10 mouse cellular contexts compared by ENCODE assay signal in the genomic region with DNA sequence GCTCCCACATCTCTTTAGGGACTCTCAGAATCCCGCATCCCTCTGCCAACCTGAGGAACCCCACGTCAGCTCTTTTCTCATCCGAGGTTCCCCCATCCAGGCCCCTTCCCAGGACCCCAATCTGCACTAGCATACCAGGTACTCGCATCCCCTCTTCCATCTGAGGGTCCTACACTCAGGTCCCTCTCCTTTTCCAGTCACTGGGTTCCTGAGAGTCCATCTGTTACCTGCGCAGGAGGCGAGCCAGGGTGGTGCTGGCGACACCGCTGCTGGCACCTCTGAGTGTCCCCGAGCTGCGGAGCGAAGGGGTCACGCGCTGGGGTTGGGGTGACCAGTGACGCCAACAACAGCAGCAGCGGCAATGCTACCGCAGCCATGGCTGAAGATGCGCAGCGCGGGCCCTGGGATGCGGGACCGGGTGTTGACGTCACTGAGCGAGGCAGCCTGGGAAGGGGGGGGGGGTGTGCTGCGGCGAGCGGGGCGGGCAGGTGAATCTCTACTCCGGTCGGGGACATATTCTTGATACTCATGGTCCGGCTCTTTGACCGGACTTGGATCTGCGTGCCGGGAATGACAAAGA. TPM values are rescaled to one million over a fixed set of nuclear protein-coding genes. Genes with fewer than 3 reads are reported as not detected.
A peak's percentile ranks its signal among the peaks of the same experiment; 100 is the strongest.
DNase-seq lines count a peak whose midpoint lies in the region; ATAC-seq and TF ChIP-seq lines count a peak whose summit lies in the region.
"Had no signal": no experiment of that assay in that cellular context is flagged by ENCODE, and none has a peak within 500 bp of the region (broad histone marks: within the 10 kb centered on the region; RNA-seq: fewer than 3 reads in every experiment).

Gene Tmem59l (minus strand): TSS at position 418 of the 580 bp plus-strand sequence.

- H3K36me3 ChIP-seq in heart, embryonic 13.5 days: no peaks in the 10 kb centered on the region
- no peaks in the 10 kb centered on the region for H3K36me3 ChIP-seq in forebrain, embryonic 13.5 days (ENCODE audit: poor library complexity, severe bottlenecking)
- 0 out of 2 replicates have a peak, but pooled peaks cover 2% of the 10 kb centered on the region for H3K36me3 ChIP-seq in neural tube, embryonic 13.5 days

- TF ChIP-seq POLR2A in brain, embryonic 14.5 days (IDR thresholded peaks at IDR 0.05; ENCODE audit: borderline replicate concordance, extremely low read depth, insufficient read depth, insufficient read length, poor library complexity, severe bottlenecking): peak; percentile 11; the same call in 1 of the 2 replicates

- H3K27ac ChIP-seq in heart, embryonic 13.5 days (replicated peaks): no peak within 1 kb of the TSS
- H3K27ac ChIP-seq in forebrain, embryonic 13.5 days: no peak within 1 kb of the TSS
- H3K27ac ChIP-seq in neural tube, embryonic 13.5 days (replicated peaks): no peak within 1 kb of the TSS
- H3K27ac ChIP-seq: macrophage had no signal

- no peak for TF ChIP-seq CTCF in brain, embryonic 14.5 days (IDR thresholded peaks at IDR 0.05; ENCODE audit: borderline replicate concordance, extremely low read depth, insufficient read depth, insufficient read length)

- peak within 1 kb of the TSS; percentile 48 for H3K4me3 ChIP-seq in heart, embryonic 13.5 days
- H3K4me3 ChIP-seq in forebrain, embryonic 13.5 days: peak within 1 kb of the TSS; percentile 51
- H3K4me3 ChIP-seq in neural tube, embryonic 13.5 days: peak within 1 kb of the TSS; percentile 49

- ATAC-seq in heart, embryonic 13.5 days (ENCODE audit: extremely low read depth, insufficient number of reproducible peaks, low FRiP score, low TSS enrichment): no peak
- ATAC-seq in forebrain, embryonic 13.5 days: peak; percentile 73
- ATAC-seq in neural tube, embryonic 13.5 days (ENCODE audit: low read depth): peak; percentile 70
- ATAC-seq: Patski had no signal

- WGBS in heart, embryonic 13.5 days: 6% methylated on average over 33 of the region's 33 CpGs
- 3% methylated on average over 32 of the region's 33 CpGs for WGBS in forebrain, embryonic 13.5 days
- 3% methylated on average over 33 of the region's 33 CpGs for WGBS in neural tube, embryonic 13.5 days

- H3K9me3 ChIP-seq in heart, embryonic 13.5 days: no peaks in the 10 kb centered on the region
- H3K9me3 ChIP-seq in forebrain, embryonic 13.5 days (replicated peaks): no peaks in the 10 kb centered on the region
- no peaks in the 10 kb centered on the region for H3K9me3 ChIP-seq in neural tube, embryonic 13.5 days

- peaks cover 100% of the 10 kb centered on the region for H3K27me3 ChIP-seq in heart, embryonic 13.5 days (replicated peaks)
- peaks cover 95% of the 10 kb centered on the region for H3K27me3 ChIP-seq in forebrain, embryonic 13.5 days
- H3K27me3 ChIP-seq in neural tube, embryonic 13.5 days: peaks cover 95% of the 10 kb centered on the region
- H3K27me3 ChIP-seq: Patski had no signal

- H3K4me1 ChIP-seq in heart, embryonic 13.5 days: peaks cover 36% of the 10 kb centered on the region
- H3K4me1 ChIP-seq in forebrain, embryonic 13.5 days: peaks cover 38% of the 10 kb centered on the region
- H3K4me1 ChIP-seq in neural tube, embryonic 13.5 days (replicated peaks): peaks cover 49% of the 10 kb centered on the region

- peak within 1 kb of the TSS; percentile 56 for H3K9ac ChIP-seq in heart, embryonic 13.5 days
- peak within 1 kb of the TSS; percentile 75 for H3K9ac ChIP-seq in forebrain, embryonic 13.5 days
- peak within 1 kb of the TSS; percentile 77 for H3K9ac ChIP-seq in neural tube, embryonic 13.5 days

- H3K4me2 ChIP-seq in heart, embryonic 13.5 days: peak within 1 kb of the TSS; percentile 69
- peak within 1 kb of the TSS; percentile 72 for H3K4me2 ChIP-seq in forebrain, embryonic 13.5 days
- H3K4me2 ChIP-seq in neural tube, embryonic 13.5 days: peak within 1 kb of the TSS; percentile 62

- intact Hi-C loops in heart, postnatal 36 days (cut with DNase I): no loop called here
- intact Hi-C loops in left cerebral cortex, postnatal 14 days (cut with DNase I): no loop called here

- no peak for DNase-seq in heart, postnatal 36 days
- peak; percentile 75 for DNase-seq in brain, embryonic 14.5 days (ENCODE audit: low read depth)
- peak in 1 of 2 experiments; percentile 66 for DNase-seq in left cerebral cortex, postnatal 14 days (ENCODE audit: low spot score in 2 of 2)
- DNase-seq in thymus, adult 18-20 months: no peak
- DNase-seq in ovary, adult 18-20 months (ENCODE audit: low spot score): no peak

RNA-seq across cellular contexts. Expression of gene Tmem59l, which starts in this region (rescaled TPM):
- polyA plus RNA-seq in heart, embryonic 13.5 days (2015; fragmentation: Nextera tagmentation; extraction: Ambion mirVana): 0.45 and 0.76 TPM in 2 replicates
- total RNA-seq in heart, postnatal 36 days (2021): not detected
- polyA plus RNA-seq in brain, embryonic 14.5 days (2012; rRNA removed): 64.8 and 68.6 TPM in 2 replicates
- 32.5 and 38.0 TPM in 2 replicates for polyA plus RNA-seq in forebrain, embryonic 13.5 days (2015; fragmentation: Nextera tagmentation; extraction: Ambion mirVana)
- 100 to 1,000 TPM; 217 to 225 TPM for total RNA-seq in left cerebral cortex, postnatal 14 days (2021)
- 78.4 and 89.7 TPM in 2 replicates for polyA plus RNA-seq in neural tube, embryonic 13.5 days (2015; fragmentation: Nextera tagmentation; extraction: Ambion mirVana)
- polyA plus RNA-seq: macrophage had no signal

Comparison
In these comparisons a context has a peak if more than half of its experiments do, and no peak if none do; other contexts are left out.
1. RNA of gene Tmem59l (total RNA-seq): 217 to 225 TPM in left cerebral cortex, postnatal 14 days; not detected in heart, postnatal 36 days; every median in the first group is over 100 times any median in the second.
2. RNA of gene Tmem59l (polyA plus RNA-seq): 78.4 to 89.7 TPM in neural tube, embryonic 13.5 days, 64.8 to 68.6 TPM in brain, embryonic 14.5 days and 32.5 to 38.0 TPM in forebrain, embryonic 13.5 days; 0.45 to 0.76 TPM in heart, embryonic 13.5 days; every median in the first group is over 10 times any median in the second.
3. Peak in every context shown above with its lines, with median percentiles within 50 percentile points of each other: H3K4me2 ChIP-seq, H3K4me3 ChIP-seq and H3K9ac ChIP-seq.